Mouse (Mus musculus): ENCODE data around the gene Rnf135. TPM values are rescaled to one million over a fixed set of nuclear protein-coding genes. Genes with fewer than 3 reads are reported as not detected.
"Not testable (repeated sequence)": the region's sequence is repeated elsewhere in the genome, so short reads cannot be mapped to it uniquely, and the experiment has no call there.

Gene Rnf135
- total RNA-seq (2021): 1 to 10 TPM; 1.8 to 2.4 TPM
- long read RNA-seq, experiment 1, partial matches to known transcripts: 0 of 1 reads
- long read RNA-seq, experiment 1, other reads (novel, unspliced or antisense): 0 of 1 reads
- long read RNA-seq, experiment 2, partial matches to known transcripts: 1 of 4 reads
- long read RNA-seq, experiment 2, other reads (novel, unspliced or antisense): 2 of 4 reads

- intact Hi-C loops (cut with DNase I): no loop called here
- peak; percentile 90 to 97 for DNase-seq
Observed at GRCm38 (mm10) chr11:80183705-80184255, at the start of gene Rnf135. TSS of gene Rnf135 (plus strand) at chr11:80183851.

GRCm38 (mm10) chr11:80134744-80135143 lies 48.9 kb upstream of the Rnf135 start:
- no peak for DNase-seq
- intact Hi-C loops (cut with DNase I): no loop called here

GRCm38 (mm10) chr11:80135954-80136683 lies 47.5 kb upstream of the Rnf135 start:
- intact Hi-C loops (cut with DNase I): no loop called here
- DNase-seq: no peak

GRCm38 (mm10) chr11:80136786-80137185 lies 46.9 kb upstream of the Rnf135 start:
- DNase-seq: no peak
- intact Hi-C loops (cut with DNase I): no loop called here

- intact Hi-C loops (cut with DNase I): no loop called here
- DNase-seq: no peak
Observed at GRCm38 (mm10) chr11:80137773-80138172, 45.9 kb upstream of the Rnf135 start.

GRCm38 (mm10) chr11:80141825-80142521 lies 41.7 kb upstream of the Rnf135 start, which contains the start of gene Tefm:
TSS of gene Tefm (minus strand) at chr11:80142175.
- DNase-seq: peak; percentile 82 to 85
- intact Hi-C loops (cut with DNase I): no loop called here

- DNase-seq: no peak
- intact Hi-C loops (cut with DNase I): no loop called here
Observed at GRCm38 (mm10) chr11:80142872-80143271, 40.8 kb upstream of the Rnf135 start.

- no peak for DNase-seq
- intact Hi-C loops (cut with DNase I): no loop called here
Observed at GRCm38 (mm10) chr11:80145787-80146275, 37.8 kb upstream of the Rnf135 start.

GRCm38 (mm10) chr11:80147748-80148147 lies 35.9 kb upstream of the Rnf135 start:
- intact Hi-C loops (cut with DNase I): no loop called here

GRCm38 (mm10) chr11:80148313-80148712 lies 35.3 kb upstream of the Rnf135 start:
- DNase-seq: no peak
- intact Hi-C loops (cut with DNase I): no loop called here

More at GRCm38 (mm10) chr11:80147748-80148147, 35.9 kb upstream of the Rnf135 start:
- DNase-seq: no peak

GRCm38 (mm10) chr11:80148974-80149373 lies 34.7 kb upstream of the Rnf135 start:
- DNase-seq; intact Hi-C loops (cut with DNase I): not testable (repeated sequence)

- DNase-seq: no peak
- intact Hi-C loops (cut with DNase I): no loop called here
Observed at GRCm38 (mm10) chr11:80149412-80150023, 34.1 kb upstream of the Rnf135 start.

GRCm38 (mm10) chr11:80150566-80150965 lies 33.1 kb upstream of the Rnf135 start:
- intact Hi-C loops (cut with DNase I): no loop called here

GRCm38 (mm10) chr11:80151541-80151940 lies 32.1 kb upstream of the Rnf135 start:
- DNase-seq: no peak
- intact Hi-C loops (cut with DNase I): no loop called here

More at GRCm38 (mm10) chr11:80150566-80150965, 33.1 kb upstream of the Rnf135 start:
- DNase-seq: no peak

GRCm38 (mm10) chr11:80152376-80152775 lies 31.3 kb upstream of the Rnf135 start:
- DNase-seq: no peak
- intact Hi-C loops (cut with DNase I): no loop called here

GRCm38 (mm10) chr11:80153857-80154495 lies 29.7 kb upstream of the Rnf135 start, which contains the start of gene Adap2:
TSS of gene Adap2 (plus strand) at chr11:80154105.
- DNase-seq: peak; percentile 91 to 93
- intact Hi-C loops (cut with DNase I): no loop called here

- DNase-seq: no peak
- intact Hi-C loops (cut with DNase I): no loop called here
Observed at GRCm38 (mm10) chr11:80154501-80154900, 29.1 kb upstream of the Rnf135 start.

- DNase-seq: no peak
- intact Hi-C loops (cut with DNase I): no loop called here
Observed at GRCm38 (mm10) chr11:80155541-80155940, 28.1 kb upstream of the Rnf135 start.

- DNase-seq: no peak
- intact Hi-C loops (cut with DNase I): no loop called here
Observed at GRCm38 (mm10) chr11:80155961-80156360, 27.7 kb upstream of the Rnf135 start.

- intact Hi-C loops (cut with DNase I): no loop called here
- DNase-seq: no peak
Observed at GRCm38 (mm10) chr11:80156841-80157240, 26.8 kb upstream of the Rnf135 start.
